Mouse (Mus musculus) adrenal gland, postnatal 10 days (tissue): ENCODE results near the gene Capzb. TPM values are rescaled to one million over a fixed set of nuclear protein-coding genes. Genes with fewer than 3 reads are reported as not detected.
A peak's percentile ranks its signal among the peaks of the same experiment; 100 is the strongest.

Experiments
- DNase-seq: peaks from one replicate; pipeline ENCODE4 v3.0.0; 2021; ENCODE audit warnings: mixed read lengths
- long read RNA-seq, 2 experiments: library from polyadenylated mRNA; stranded (forward); transcript quantifications; one replicate each; pipeline ENCODE4 v2.0.0; 2021
- total RNA-seq, 2 experiments: library from RNA; stranded (reverse); gene quantifications; 2 replicates each; pipeline ENCODE4 v1.2.3; 2021

Gene Capzb
- total RNA-seq: 100 to 1,000 TPM; 323 to 342 TPM
- long read RNA-seq, experiment 1, transcript Capzb-203 (10 exons, 1,702 nt): minor isoform, 20 of 289 reads
- long read RNA-seq, experiment 1, transcript Capzb-204 (9 exons, 1,674 nt): major isoform, 232 of 289 reads
- long read RNA-seq, experiment 1, partial matches to known transcripts: 35 of 289 reads
- long read RNA-seq, experiment 1, other reads (novel, unspliced or antisense): 2 of 289 reads
- long read RNA-seq, experiment 2, transcript Capzb-204 (9 exons, 1,674 nt): major isoform, 170 of 205 reads
- long read RNA-seq, experiment 2, transcript Capzb-203 (10 exons, 1,702 nt): minor isoform, 17 of 205 reads
- long read RNA-seq, experiment 2, partial matches to known transcripts: 9 of 205 reads
- long read RNA-seq, experiment 2, other reads (novel, unspliced or antisense): 9 of 205 reads

DNA sequence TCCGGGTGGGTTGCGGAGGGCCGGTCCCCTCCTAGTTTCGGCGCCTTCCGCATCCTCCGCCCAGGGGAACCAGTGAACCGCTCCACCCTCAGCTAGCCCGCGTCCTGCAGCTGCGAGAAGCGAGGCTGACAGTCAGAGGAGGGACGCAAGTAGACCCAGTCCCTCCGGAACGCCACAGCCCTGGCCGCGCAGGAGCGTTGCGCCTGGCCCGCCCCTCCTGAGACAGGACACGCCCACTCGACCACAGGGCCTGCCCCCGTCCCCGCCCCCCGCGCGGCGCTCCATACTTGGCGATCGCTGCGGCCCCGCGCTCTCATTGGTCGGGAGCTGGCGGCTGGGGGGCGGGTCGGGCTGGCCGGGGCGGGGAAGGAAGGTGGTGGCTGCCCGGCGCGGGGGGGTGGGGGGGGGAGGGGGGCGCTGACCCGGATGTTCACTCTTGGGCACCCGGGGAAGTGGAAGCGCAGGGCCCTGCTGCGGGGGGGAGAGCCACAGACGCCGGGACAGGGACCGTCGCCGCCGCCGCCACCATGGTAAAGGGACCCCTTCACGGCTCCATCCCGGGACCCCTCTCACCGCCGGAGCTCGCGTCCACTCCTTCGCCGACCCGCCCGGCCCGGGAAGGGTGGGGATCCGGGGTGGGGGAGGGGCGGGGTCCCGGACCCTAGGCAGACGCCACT lies at the start of gene Capzb:
TSS of gene Capzb (plus strand) at position 401 of the 677 bp plus-strand sequence.
- peak; percentile 99 for DNase-seq

DNA sequence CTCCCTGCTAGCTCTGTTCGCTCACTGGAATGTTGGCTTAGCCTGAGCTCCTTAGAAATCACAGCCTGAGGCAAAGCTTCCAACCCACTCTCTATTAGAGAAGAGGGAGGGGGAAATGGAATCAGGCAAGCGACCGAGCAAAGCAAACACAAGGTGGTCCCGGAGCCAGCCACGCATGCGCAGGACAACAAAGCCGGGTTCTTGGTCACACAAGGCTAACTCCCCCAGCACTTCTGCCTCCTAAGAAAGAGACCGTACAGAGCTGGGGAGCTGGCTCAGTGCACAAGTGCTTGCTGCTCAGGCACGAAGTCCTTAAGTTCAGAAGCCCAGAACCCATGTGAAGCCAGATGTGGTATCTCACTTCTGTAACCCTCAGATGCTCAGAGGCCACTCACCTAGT lies 49.7 kb upstream of the Capzb start:
- DNase-seq: no peak

DNA sequence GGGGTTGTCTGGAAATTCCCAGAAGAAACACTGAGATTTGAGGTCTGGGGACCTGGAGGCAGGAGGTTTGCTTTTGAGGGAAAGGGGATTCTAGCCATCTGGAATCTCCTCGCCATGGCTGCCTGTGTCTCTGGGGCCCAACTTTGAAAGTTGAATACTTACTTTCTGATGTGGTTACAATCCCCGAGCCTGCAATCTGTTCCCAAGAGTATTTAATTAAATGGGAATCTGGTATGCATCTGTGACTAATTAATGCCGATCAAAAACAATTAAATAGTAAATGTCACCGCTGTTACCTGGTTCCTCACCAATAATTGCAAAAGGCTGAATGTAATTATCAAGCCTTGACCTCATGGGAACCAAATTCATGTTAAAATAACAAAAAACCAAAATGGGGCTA lies 48.1 kb upstream of the Capzb start:
- no peak for DNase-seq

DNA sequence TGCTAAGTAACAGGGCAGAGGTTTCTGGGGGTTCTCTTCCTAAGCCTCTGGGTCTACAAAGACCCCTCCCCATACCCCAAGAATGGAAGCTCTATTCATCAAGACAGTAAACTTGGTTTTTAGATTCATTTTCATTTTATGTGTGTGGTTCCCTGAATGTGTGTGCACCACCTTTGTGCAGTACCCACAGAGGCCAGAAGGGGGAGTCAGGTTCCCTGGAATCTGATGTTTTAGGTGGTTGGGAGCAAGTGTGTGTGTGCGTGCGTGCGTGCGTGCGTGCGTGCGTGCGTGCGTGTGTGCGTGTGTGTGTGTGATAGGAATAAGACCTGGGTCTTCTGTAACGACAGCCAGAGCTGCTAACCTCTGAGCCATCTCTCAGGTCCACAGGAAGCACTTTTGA lies 47.5 kb upstream of the Capzb start:
- no peak for DNase-seq

DNA sequence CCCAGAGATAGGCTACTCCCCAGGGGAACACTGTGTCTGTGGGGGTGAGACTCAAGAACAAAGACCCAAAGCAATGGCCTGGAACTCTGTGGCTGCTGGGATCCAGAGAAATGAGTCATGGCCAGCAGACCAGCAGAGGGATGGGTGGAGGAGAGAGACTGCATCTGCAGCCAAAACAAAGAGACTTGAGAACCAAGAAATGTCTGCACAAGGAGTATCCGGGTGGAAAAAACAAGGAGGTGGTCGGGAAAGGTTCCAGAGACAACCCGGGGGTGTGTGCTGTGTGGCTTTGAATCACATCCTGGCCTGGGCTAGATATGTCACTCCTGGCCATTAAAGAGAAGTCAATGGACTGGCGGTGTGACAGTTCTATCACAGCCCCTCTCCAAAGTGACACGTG lies 45.9 kb upstream of the Capzb start:
- no peak for DNase-seq

DNA sequence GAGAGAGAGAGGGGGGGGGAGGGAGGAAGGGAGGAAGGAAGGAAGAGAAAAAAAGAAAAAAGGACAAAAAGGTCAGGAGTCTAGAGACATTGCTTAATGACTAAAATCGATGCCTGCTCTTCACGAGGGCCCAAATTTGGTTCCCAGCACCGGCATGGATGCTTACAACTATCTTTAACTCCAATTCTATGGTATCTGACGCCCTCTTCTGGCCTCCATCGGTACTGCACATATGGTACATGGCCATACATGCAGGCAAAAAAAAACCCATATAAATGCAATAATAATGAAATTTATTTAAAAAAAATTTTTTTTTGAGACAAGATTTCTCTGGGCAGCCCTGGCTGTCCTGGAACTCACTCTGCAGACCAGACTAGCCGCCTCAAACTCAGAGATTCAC lies 41.3 kb upstream of the Capzb start:
- no peak for DNase-seq

DNA sequence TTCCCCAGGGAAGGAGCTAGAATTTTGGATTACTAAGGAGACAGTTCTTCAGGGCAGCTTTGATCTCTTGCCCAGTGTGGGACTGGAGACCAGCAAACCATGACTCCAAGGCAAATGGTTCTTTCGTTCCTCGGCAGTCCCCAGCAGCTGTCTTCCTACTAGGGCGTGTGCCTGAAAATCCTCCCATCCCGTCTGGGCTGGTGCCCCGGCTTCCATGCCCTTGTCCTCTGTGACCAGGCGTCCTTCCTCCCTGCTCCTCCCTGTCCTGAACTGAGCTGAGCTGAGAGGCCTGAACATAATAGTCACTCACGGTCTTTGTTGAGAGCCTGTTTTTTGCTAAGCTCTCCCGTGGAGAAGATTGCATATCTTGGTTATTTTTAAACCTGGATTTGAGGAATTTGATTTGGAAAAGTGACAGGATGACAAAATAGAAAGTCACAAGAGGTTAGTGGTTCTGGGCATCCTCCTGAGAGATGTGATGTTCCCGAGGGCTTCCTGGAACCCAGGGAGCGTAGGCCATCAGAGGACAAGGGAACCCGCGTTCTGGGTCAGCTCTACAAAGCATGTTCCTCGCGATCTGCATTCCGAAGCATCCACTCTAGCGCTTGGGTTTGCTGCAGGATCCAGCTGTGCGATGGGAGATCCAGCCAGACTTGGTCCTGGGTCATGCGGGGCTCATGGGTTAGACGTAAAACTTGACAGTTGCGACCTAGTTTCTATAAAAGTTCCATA lies 38.0 kb upstream of the Capzb start:
- peak; percentile 31 for DNase-seq

DNA sequence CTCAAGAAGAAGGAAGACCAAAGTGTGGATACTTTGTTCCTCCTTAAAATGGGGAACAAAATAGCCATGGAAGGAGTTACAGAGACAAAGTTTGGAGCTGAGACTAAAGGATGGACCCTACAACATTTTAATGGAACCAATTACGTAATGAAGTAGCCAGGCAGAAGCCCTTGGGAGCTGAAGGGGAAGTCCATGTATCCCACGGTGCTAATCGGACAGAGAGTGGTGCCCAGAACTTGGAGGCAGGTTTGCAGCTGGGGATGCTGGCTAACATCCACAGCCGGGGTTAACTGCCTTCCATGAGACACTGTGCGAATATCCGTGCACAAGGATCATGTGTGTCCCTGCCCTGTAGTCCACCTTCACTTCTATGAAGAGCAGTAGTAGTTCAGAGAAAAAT lies 36.2 kb upstream of the Capzb start:
- no peak for DNase-seq

DNA sequence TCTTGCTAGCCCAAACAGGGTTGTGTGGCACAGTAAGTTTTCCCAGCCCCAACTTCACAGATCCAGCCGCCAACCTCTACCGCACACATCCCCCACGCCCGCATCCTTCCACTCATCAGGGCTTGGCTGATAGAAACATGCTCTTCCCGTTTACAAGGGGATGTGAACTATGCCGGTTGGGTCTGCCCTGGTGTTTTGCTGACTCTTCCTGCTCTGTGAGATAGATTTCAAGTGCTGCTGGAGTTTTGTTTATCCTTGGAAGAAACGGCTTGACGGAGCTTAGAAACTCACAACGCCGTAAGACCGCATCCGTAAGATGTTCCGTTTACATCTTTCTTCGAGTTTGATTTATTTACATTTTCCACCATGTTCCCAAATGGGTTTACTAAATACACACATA lies 34.3 kb upstream of the Capzb start:
- no peak for DNase-seq

DNA sequence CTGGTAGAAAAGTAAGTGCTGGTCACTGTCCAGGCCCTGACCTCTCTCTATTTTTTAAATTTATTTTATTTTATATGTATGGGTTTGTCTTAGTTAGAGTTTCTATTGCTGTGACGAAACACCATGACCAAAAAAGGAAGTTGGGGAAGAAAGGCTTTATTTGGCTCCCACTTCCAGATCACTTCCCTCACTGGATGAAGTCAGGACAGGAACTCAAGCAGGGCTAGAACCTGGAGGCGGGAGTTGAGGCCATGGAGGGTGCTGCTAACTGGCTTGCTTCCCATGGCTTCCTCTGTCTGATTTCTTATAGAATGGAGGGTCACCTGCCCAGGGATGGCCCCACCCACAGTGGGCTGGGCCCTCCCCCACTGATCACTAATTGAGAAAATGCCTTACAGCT lies 31.6 kb upstream of the Capzb start:
- DNase-seq: no peak

DNA sequence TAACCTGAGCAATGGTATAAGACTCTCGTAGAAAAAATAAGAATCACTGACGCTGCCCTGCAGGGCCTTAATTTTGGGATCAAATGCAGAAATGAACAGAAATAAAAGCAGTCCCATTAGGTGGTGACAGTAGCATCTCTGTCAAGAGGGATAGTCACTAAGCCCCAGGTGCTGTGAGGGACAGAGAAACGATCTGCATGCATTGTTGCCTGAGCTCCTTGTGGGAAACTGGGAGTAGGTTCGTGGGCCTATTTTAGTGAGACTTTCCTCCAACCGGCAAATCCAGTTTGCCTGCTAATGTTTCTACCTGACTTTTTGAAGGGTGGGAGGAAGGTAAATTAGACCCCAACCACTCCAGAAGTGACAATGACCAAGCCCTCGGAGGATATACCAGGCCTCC lies 28.6 kb upstream of the Capzb start:
- no peak for DNase-seq

DNA sequence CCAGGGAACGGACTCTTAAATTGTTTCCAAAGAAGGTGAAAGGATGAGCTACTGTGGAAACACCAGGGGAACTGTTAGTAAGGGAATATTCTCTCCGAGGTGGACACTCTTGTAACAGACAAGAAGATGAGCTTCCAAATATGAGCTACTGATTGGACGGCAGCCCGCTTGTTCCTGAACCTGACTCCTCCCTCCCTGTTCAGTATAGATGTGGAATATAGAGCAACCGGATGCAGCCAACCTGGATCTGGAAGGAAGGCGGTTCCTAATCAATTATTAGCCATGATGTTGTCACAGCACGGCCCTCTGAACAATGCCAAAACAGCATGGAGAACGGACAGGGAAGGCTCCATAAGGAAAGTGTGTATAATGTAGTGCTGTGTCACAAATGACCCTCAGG lies 27.4 kb upstream of the Capzb start:
- no peak for DNase-seq

DNA sequence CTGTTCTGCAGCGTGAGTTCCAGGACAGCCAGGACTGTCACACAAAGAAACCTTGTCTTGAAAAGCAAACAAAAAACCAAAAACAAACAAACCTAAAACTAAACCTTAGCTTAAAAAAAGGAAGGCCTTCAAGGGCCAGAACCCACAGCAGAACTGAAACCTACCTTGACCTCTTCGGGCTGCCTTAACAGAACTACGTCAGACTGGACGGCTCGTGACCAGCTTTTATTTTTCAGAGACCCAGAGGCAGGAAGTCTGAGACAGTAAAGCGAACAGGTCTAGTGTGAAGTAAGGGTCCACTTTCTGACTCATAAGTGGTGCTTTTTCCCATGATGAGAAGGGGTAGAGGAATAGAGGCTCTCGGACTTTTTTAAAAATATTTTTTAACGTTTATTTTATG lies 26.5 kb upstream of the Capzb start:
- no peak for DNase-seq

DNA sequence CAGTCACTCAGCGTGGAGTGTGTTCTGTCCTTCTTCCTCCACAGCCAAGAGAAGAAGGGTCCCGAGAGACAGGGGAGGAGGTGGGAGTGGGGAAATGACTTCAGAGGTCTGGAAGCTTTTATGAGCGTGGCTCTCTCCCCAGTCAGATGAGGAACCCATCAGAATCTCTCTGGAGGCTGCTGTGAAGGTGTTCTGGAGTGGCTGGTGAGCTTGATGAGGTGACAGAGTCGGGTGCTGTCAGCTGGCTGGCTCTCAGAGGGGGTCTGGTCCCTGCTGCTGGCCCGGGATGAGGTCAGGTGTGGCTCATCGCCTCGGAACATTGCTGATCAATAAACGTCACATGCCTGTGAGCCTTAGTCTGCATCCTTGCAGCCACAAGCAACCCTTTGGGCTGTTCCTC lies 25.6 kb upstream of the Capzb start:
- DNase-seq: no peak

DNA sequence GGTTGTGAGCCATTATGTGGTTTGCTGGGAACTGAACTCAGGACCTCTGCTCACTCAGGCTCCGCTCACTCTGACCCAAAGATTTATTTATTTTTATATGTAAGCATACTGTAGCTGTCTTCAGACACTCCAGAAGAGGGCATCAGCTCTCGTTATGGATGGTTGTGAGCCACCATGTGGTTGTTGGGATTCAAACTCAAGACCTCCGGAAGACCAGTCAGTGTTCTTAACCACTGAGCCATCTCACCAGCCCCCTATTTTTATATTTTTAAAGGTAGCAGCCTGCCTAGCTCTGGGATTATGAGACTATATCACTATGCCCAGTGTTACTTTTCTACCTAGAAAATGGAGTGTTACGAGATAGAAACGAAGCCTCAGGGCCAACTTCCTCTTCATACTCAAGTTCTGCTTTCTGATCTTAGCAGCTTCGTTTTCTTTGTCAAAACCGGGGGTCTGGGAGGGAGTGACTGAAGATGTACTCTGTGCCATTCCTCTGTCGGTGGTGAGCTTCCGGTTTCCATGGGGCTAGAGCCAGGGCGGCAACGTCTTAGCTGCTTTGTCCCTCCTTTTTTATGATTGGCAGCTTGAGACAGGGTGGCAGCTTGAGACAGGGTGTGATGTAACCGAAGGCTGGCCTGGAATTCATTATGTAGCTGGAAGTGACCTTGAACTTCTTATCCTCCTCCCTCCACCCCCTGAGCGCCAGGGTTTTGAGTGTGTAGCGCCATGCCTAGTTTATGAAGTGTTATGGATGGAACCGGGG lies 23.5 kb upstream of the Capzb start:
- DNase-seq: peak; percentile 62

DNA sequence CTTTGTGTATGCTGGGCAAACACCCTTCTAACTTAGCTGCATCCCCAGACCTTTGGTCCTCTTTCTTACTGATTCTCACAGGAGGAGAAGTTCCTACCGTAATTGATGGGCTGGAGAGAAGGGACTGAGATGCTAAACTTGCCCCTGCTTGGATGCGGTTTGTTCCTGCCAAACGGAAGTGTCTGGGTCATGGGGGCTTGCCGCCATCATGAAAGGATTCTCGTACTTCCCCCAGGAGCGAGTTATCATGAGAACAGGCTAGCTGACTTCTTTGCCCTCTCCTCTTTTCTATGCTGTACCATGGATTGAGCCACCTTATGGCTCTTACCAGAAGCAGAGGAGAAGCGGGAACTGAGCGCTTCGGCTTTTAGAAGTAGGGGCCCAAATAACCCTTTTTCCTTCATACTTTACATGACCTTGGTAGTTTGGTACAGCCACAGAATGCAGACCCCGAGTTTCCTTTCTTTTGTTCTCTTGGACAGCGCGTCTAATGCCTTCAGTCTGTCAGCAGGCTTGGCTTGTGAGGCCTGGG lies 22.9 kb upstream of the Capzb start:
- no peak for DNase-seq

DNA sequence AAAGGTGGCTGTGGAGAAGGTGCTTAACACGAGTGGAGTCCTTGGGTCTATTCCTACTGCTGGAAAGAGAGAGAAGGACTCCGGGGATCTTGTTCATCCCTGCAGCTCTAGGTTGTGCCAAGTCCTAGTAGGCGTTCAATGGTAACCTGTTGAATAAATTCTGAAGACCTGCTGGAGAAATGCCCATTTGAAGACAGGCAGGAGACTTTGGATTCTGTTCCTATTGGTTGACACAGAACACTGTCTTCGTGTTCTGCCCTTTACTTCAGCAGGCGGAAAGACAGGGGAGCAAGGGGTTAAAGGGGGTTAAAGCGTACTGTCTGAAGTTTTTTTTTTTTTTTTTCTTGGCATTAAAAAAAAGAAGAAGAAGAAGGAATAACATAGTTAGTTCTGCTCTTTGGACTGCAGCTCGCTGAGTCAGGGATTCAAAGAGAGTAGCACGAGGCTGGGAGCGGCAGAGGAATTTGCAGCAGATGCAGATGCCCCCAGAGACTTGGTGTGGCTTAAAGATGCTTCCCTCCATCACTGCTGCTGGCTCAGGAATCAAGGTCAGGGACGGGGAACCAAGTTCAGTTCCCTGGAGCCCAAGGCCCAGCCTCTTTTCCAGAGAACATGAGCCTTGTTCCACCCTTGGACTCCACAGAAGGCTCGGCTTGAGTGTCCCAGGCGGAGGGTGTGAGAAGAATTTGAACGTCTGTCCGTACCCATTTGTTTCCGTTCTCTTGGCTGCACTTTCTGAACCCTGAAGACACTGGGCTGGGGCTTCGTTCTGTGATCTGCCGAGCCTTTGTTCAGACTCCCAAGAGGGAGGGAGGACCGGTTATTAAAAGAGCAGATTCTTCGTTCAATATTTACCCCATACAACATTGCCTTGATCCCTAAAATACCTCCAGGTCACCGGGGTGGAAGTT lies 17.4 kb upstream of the Capzb start:
- DNase-seq: peak; percentile 54

DNA sequence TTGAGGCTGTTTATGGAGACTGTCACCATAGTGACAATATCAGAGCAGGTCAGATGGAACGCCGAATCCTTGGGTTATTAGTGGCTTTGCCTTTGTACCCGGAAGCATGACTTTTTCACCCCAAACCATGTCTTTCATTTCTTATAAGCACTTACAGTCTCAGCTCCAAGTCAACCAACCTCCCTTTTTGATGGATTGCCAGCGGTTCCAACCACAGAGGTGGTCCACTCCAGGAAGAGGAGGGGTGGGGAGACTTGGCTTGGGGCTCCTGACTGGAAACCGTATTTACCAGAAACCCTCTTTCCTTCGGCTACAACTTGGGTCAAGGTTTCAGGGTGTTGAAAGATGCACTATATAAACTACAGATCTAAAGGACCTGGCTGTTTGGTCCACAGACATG lies 16.7 kb upstream of the Capzb start:
- no peak for DNase-seq

DNA sequence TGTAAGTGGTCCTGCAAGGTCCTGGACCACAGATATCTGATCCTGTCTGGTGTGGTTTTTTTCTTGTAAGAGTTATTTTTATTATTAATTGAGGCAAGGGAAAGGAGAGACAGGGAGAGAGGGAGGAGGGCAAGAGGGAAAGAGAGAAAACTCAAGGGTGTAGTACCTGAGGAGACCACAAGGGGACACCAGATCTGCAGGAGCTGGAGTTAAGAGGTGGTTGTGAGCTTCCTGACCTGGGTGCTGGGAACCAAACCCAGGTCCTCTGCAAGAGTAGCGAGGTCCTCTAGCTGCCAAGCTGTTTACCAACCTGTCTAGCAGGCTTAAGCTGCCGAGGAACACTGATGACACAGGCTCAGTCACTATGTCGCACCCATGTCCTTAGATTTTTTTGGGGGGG lies 14.8 kb upstream of the Capzb start:
- DNase-seq: no peak

DNA sequence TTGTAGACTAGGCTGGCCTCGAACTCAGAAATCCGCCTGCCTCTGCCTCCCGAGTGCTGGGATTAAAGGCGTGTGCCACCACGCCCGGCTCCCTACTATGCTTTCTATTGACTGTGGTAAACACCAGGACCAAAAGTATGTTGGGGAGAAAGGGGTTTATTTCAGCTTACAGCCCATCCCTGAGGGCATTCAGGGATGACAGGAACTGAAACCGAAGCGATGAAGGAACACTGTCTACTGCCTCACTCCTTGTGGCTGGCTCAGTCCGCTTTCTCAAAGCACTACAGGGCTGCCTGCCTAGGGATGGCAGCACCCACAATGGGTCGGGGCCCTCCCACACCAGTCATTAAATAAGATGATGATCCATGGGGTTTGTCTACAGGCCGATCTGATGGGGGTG lies 14.3 kb upstream of the Capzb start:
- DNase-seq: no peak

DNA sequence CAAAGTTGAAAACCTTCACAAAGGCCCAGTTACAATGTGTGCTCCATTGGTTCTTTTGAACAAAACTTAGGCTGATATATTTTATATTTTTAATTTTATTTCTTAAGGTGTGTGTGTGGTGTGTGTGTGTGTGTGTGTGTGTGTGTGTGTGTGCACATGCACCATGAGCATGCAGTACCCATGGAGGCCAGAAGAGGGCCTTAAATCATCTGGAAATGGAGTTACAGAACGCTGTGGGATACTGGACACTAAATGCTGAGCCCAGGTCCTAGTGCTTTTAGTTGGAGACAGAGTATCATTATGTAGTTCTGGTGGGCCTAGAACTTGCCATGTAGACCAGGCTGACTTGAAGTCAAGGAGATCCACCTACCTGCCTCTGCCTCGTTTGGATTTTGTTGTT lies 13.5 kb upstream of the Capzb start:
- DNase-seq: no peak
